Mouse (Mus musculus) B cell, adult 2 months (primary cell): ENCODE measurements around the gene Trpv4.

ENCODE experiments used
- DNase-seq, 2 experiments: peaks; one replicate each; pipeline ENCODE4 v3.0.0; 2022

Gene Trpv4

DNA sequence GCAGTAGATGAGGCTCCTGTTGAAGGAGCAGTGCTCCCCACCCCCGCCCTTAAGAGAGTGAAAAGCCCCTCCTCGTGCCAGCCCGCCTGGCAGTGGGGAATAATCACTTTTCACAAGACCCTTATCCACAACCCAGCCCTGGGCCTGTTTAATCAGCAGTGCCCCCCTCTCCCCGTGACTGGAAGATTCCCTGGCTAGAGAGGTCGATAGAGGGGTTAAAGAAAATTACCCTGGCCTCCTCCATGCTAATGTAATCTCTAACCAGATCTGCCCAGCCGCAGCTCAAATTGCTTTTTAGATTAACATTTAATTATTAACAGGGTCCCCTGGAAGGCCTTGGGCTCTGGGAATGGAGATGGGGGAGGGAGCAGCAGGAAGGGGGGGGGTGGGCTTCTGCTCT is 69.2 kb downstream of the Trpv4 start:
- DNase-seq: no peak

DNA sequence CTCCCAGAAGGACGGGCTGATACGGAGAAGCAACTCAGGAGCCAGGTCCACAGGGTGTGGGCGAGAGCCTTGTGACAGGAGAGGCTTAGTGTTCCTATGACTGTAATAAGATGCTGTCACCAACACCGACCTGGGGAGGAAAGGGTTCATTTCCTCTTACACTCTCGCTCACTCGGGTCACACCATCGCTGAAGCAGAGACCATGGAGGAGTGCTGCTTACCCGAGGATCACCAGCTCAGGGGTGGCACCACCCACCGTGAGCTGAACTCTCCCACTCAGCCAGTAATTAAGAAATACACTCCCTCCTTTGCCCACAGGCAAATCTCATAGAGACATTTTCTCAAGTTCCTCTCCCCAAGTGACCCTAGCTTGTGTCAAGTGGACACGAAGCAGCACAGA is 69.8 kb downstream of the Trpv4 start:
- no peak for DNase-seq

DNA sequence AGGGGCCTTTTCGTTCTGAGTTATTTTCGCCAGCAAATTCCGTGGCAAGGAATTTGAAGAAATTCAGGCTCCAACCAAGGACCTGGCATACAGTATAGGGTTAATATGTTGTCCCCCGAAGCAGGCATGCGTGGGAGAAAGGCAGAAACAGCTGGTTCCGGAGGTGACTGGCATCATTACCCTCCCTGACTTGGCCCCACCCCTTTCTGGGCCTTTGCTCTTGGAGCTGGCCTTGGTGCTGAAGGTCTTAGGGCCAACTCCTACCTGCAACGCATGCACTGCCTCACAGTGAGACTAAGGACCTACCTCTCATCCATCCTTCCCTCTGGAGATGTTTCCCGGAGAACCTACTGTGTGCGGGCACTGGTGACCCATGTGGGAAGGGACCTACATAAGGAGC is 70.3 kb downstream of the Trpv4 start:
- peak; percentile 91 to 92 for DNase-seq

DNA sequence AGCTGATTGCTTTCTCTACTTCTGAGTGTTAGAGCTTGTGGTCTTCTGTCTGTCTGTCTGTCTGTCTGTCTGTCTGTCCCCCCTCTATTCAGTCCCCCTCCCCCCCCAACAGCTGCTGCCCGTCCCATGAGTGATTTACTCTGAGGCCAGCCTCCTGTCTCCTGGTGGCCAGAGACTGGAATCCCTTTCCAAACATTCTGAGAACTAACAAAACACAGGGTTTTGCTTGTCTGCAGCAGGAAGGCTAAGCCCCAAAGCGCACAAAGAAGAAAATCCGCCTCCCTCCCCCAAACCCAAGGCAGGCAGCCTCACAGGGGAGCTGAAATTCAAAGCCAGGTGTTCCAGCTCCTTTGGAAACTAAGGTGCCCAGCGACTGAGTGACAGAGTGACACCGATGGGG is 72.5 kb downstream of the Trpv4 start:
- DNase-seq: no peak

DNA sequence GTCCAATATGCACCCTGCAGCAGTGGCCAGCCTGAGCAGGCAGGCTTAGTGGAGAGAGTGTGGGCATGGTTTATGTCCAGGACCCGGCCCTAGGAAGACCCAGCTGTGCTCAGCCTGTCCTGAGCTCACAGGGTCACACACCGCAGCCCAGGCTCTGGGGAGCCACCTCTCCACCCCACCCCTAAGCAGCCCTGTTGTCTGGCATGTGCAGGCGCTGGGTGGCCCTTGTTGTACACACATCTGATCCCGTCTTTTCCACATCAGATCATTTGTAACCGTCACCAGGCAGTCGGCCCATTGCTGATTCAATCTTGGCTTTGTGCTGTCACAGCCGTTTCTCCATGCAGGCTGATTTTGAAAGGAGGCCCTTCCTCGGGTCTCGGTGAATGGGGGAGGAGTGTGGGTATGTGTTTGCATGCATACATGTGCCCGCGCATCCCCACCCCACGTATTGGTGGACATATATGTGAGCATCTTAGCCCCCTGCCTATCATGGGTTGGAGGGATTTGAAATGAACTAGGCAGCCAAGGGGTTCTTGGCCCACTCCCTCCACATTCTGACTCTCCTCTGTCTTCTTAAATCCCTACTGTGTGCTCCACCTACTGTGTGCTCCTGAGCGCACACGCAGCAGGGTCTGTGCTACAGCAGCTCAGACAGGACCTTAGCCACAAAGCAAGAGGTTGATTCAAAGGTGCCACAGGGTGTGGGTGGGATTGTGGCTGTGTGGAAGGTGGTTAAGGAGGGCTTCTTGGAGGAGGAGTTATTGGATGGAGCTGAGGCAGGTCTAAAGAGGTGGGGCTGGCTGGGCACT is 73.7 kb downstream of the Trpv4 start:
- no peak for DNase-seq

DNA sequence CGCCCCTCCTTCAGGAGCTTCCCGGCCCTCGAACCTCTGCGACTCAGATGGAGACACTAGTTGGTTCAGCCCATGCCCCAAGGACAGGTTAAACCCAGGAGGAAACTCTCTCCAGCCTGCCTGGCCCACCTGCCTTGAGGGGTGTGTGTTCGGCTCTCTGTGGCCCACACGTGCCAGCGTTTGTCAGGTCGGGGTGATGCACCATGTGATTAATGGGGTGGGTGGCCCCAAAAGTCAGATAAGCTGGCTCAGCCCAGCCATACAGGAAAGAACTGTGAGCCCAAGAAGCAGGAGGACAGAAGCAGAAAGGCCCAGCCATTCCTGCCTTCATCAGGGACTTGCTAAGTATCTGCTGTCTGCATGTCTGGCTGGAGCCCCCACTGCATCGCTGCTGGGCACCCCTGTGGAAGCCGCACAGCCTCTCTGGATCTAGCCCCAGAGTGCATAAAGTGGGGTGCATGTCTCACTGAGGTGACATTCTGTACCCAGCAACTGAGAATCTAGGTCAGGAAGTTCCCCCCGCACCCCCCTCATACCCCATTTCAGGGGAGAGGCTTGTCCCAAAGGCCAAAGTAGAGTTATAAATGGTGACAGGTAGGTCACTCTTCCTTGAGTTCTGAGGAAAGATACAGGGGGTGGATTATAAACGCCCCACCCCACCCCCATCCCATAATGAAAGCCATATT is 74.6 kb downstream of the Trpv4 start:
- no peak for DNase-seq

DNA sequence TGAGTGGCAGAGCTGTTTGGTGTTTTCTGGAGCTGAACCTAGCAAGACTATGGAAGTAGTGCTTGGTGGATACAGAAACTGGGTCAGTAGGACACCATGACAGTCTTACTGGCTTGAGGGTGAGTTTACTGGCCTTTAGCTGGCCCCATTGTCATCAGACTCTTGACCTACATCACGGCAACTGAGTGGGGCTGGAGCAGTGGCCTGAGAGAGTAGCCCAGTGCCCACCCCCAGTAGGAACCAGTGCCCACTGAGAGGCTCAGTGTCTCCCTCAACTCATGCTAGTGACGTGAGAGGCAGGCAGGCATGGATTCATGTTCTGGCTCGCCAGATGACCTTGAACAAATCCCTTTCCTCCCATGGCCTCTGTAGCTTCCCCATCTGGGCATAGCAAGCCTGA is 75.2 kb downstream of the Trpv4 start:
- no peak for DNase-seq

DNA sequence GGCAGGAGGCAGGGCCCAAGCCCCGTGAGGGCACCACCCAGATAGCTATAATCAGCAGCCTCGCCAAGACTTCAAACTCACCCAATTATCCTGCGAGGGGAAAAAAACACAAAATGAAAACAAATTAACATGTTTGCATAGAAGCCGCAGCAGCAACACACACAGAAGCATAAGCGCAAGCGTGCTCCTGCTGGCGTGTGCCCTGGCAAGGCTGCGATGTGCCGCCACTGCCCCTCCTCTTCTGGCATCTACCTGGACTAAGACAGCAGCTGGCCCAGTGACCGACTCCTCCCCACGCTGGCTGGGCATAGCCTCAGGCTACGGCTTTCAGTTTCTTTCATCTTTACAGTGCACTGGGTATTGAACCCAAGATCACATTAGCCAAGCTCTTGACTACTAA is 76.7 kb downstream of the Trpv4 start:
- DNase-seq: no peak

DNA sequence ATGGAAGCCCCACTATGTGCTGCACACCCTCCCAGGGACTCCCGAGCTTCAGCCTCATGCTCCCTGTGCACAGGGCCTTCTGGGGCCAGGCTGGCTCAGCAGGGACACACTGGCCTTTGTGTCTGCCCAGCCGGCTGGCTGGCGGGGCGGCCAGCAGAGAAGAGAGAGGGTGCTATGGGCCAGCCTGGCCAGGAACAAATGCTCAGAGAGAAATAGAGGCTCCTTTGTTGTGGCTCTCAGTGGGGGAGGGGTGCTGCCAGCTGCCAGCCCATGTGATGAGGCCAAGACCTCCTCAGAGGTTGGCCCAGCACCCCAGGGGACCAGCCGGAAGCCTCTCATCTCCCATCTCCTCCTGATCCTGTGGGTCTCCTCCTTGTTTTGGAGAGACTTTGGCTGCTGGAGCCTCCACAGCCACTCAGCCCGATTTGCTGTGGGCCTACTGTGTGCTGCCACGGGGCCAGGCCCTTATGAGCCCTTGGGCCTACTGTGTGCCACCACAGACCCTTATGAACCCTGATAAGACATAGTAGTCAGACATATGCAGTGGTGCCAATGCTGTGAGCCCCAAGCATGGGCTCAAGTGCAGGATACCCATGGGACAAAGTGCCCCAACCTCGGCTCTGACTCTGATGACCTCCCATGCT is 78.4 kb downstream of the Trpv4 start:
- no peak for DNase-seq

DNA sequence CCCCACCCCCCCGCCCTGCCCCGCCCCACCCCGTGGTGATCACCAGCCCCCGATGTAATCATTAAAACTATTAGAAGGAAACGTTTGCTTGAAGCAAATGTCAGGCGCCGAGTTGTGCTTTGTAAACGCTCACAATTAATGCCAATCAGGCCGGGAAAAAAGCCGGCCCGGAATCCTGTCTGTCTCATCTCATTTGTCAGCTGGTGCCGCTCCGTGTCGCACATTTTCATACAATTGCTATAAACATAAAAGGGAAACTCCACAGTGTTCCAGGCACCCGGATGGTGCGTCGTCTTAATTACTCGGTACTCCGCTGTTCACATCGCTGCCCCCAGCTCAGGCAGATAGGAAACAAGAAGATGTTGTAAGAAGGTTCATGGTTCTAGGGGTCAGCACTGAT is 79.9 kb downstream of the Trpv4 start:
- no peak for DNase-seq

DNA sequence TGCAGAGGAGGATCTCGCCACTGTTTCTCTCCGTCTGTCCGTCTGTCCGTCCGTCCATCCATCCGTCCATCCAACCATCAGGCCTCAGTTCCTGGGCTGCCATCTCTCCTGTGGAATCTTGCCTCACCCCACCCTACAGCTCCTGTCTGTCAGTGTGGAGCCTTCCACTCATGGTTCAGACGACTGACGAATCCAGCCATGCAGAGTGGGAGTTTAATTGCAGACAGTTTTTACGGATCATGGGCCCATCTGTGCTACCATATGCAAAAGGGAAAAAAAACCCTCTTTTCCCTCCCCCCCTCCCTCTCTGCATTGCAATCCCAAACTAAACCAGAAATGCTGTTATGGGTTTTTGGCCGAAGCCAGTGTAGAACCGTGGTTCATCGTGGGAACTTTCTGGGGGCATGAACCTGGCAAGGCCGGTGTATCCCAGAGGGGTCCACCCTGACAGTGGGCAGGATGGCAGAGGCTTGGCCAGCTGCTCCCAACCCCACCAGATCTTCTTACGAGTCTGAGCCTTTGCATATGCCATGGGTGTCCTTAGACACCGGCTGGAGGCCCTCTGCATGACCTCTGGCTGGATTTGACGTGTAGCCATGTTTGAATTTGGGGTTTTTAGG is 82.1 kb downstream of the Trpv4 start:
- DNase-seq: no peak

DNA sequence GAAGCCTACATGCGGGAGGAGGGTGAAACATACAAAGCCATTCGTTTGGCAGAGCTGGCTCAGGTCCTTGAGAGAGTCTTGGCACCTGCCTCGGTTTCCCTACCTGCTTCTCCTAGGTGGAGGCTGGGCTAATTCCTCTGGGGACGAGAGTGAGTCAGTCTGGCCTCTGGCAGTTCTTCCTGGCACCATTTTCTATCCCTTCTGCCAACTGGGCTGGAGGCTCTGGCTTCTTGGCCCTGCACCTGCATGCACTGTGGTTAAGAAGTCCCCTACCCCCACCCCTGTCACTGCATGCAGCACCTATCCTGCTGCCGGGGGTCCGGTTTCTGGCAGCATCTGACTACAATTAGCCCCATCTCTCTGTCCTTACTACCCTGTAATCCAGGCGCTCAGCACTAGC is 82.7 kb downstream of the Trpv4 start:
- DNase-seq: no peak

DNA sequence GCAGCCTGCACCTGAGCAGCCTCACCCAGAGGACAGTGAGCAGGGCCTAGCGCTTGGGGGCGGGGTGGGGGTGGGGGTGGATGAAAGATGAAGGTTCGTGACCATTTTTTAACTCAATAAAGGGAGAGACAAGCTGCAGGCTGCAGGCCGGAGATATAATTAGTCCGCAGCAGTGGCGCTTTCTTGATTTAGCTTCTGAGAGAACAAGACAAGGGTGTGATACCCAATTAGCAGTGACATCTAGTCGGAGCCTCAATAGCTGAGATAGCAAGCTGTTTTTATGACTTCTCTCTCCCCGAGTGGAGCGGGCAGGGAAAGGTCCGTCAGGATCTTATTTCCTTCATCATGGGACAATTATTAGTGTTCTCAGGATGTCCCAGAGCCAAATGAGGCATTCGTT is 83.2 kb downstream of the Trpv4 start:
- no peak for DNase-seq

DNA sequence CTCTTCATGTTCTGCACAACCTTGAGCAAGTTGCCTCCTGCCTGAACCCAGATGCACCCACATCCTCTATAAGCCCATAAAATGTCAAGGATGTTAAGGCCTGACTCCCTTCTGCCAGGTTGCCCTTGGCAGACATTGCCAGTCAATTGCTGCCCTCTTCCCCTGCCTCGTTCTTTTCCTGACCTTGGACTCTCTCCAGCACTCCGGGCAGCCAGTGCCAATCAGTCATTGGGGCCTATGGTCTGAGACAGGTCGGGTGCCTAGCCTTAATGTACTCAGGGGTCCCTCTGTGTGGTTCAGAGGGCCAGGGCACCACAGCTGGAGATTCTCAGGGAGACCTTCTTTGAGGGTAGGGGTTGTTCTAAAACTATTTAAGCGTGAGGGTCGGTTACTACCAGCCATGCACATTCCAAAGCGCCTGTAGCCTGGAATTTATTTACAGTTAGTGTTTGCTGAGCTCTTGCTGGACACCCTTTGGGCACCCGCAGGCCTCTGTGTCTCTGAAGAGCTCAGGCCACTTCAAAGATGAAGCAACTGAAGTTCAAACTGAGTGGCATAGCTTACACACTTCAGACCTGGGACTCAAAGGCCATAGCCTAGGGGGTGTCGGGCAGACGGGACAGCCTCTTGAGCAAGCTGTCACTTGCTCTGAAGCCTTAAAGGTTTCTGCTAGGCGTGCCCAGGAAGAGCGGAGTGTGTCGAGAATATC is 84.1 kb downstream of the Trpv4 start:
- no peak for DNase-seq

DNA sequence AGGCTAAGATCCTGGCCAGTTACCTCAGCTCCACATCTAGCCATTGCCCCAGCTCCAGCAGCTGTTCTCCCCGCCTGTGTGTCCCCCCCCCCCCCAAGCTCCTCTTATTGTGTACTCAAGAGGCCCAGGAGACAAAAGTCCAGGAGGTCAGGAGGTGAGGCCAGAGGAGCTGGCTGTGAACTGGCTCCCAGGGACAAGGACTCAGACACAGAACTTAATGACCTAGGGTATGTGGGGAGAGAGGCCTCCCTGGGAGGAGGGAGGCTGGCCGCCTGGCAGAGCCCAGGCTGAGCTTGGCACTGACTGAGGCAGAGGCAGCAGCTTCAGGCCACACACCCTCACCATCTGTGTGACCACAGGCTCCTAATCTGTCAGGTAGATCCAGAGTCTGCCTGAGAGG is 85.2 kb downstream of the Trpv4 start:
- DNase-seq: no peak
